Mouse (Mus musculus) erythroblast, embryonic 14.5 days (primary cell): ENCODE data around the gene Bfsp1. TPM values are rescaled to one million over a fixed set of nuclear protein-coding genes. Genes with fewer than 3 reads are reported as not detected.

Experiments
- H3K27me3 ChIP-seq: 2 replicates; pipeline ENCODE4 v1.6.1; 2012; ENCODE audit warnings: inconsistent platforms; ENCODE audit not compliant: control insufficient read depth
- H3K36me3 ChIP-seq: 2 replicates; pipeline ENCODE4 v1.6.1; 2012; ENCODE audit warnings: mild to moderate bottlenecking, inconsistent platforms; ENCODE audit not compliant: control insufficient read depth
- H3K4me1 ChIP-seq: 2 replicates; pipeline ENCODE4 v1.6.1; 2012; ENCODE audit warnings: inconsistent platforms; ENCODE audit not compliant: control insufficient read depth
- H3K4me3 ChIP-seq: replicated peaks from 2 replicates; pipeline ENCODE3; 2012; ENCODE audit warnings: moderate library complexity, mild to moderate bottlenecking, inconsistent platforms
- H3K9me3 ChIP-seq: 2 replicates; pipeline ENCODE4 v1.6.1; 2012; ENCODE audit warnings: low read length, inconsistent platforms, mixed read lengths; ENCODE audit not compliant: control insufficient read depth
- GATA1 ChIP-seq: IDR thresholded peaks from 2 replicates; pipeline ENCODE4 v1.6.1; 2012; ENCODE audit warnings: low read length, inconsistent platforms, mixed read lengths
- TAL1 ChIP-seq: IDR thresholded peaks from 3 replicates; pipeline ENCODE4 v1.6.1; 2012; ENCODE audit warnings: low read length, inconsistent platforms, mixed read lengths
- polyA plus RNA-seq: library from polyadenylated mRNA; stranded (reverse); fragments of >175 nt; gene quantifications from 2 replicates; pipeline ENCODE4 v1.2.3, GENCODE M21; 2012

Bfsp1 gene
- polyA plus RNA-seq, 1 experiment, result not detected

DNA sequence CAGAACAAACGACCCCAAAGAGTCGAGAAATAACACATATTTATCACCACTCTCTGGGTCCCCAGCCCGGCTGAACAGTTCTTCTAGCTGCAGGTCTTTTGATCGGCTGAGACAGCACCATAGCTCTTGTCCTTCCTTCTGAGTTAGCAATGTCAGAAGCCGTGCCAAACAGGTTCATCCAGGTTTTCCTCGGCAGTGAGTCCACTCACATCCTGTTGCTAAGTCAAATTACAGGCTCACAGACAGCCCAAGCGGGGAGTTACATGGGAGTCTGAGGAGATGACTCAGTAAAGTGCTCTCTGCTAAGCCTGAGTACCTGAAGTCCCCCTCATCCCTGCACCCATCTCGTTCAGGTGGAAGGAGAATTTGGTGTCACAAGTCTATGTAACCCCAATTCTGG is 1.6 kb upstream of the Bfsp1 start:
- Histone ChIP-seq H3K36me3 (no peaks in the 10 kb centered on the region), H3K4me3 (no peak overlapping the region), H3K9me3 (no peaks in the 10 kb centered on the region; the same call in 1 of the 2 replicates), H3K27me3 (peaks cover 35% of the 10 kb centered on the region), H3K4me1 (peaks cover 16% of the 10 kb centered on the region)
- TF ChIP-seq GATA1, result no peak
- TF ChIP-seq TAL1, result no peak

DNA sequence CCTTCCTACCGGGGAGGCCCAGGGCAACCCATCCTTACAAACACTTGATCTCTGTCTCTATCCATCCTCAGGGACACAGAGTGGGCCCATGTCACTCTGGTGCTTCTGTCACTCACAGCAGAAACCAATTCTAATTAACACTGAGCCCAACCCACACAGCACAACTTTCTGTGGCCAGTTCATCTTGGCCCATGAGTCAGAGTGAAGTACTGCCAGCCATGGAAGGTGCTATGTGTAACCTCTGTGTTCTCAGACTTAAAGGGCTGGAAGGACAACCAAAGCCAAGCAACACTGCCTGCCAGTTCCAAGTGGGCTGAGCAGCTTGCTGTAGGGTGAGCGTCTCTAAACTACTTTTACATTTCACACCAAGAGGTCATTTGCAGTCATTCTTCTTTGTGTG is 3.8 kb downstream of the Bfsp1 start:
- H3K4me3 ChIP-seq, result no peak overlapping the region
- TF ChIP-seq GATA1, result no peak
- no peak for TF ChIP-seq TAL1
- no peaks in the 10 kb centered on the region; the same call in 1 of the 2 replicates for H3K9me3 ChIP-seq
- H3K36me3 ChIP-seq, result no peaks in the 10 kb centered on the region
- H3K27me3 ChIP-seq, result peaks cover 29% of the 10 kb centered on the region
- H3K4me1 ChIP-seq, result peaks cover 8% of the 10 kb centered on the region

DNA sequence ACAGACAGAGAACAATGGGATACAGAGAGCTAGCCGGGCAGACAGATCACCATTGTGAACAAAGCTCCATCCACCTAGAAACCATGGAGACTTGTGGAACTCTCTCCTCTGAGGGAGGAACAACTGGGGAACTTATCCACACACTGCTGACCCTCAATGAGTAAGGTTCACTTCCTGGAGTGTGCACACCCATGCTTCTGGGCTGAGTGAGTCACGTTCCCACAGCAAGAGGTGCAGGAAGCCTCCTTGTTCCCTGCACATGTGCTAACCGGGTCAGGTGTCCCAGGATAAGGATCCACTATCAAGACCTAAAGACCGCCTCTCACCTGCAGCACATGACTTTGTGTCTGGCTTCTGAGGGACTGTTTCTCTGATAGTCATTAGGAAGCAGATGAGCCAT is 9.5 kb downstream of the Bfsp1 start:
- H3K4me1 ChIP-seq, result no peaks in the 10 kb centered on the region
- H3K9me3 ChIP-seq, result no peaks in the 10 kb centered on the region
- H3K27me3 ChIP-seq, result no peaks in the 10 kb centered on the region
- H3K36me3 ChIP-seq, result no peaks in the 10 kb centered on the region
- no peak for TF ChIP-seq GATA1
- TF ChIP-seq TAL1, result no peak
- H3K4me3 ChIP-seq, result no peak overlapping the region

DNA sequence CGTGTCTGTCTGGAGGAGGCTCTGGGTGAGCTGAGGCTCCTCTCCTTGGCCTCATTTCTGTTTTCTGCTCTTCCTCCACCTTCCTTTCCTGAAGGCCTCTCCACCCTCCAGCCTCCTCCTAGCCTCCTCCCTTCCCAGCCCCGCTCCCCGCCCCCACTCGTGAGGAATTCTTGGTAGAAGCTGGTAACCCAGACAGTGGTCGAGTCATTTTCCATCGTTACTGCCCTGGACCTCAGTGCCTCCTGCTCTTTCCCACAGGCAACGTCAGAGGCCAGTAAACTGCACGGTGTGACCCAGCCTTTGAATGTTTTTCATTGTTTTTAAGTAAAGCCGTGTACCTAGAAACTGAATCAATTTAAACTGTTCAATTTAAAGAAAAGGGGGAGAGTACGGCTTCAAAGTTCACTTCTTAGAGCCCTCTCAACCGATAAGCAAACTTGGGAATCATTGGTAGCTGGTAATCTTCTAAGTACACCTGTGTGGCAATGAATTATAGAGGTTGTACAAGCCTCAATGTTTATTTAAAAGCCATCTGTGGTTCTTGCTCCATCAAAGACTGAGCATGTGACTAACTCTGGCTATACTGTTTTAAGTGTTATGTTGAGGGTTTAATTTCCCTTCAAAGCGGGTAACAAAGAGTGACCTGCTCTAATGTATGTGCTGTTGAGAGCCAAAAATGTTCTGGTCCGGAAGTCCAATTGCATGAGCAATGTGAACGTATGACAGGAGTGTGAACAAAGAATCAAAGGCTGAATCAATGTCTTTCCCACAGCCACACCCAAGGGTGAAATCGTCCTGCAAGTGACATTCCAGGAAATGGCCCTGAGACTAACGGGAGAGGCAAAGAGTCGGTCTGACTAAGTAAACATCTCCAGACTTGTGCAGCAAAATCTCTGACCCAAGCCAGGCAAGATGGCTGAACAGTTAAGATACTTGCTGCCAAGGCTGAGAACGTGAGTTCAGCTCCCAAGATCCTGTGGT is 10.4 kb downstream of the Bfsp1 start:
- Histone ChIP-seq H3K36me3 (no peaks in the 10 kb centered on the region), H3K27me3 (no peaks in the 10 kb centered on the region), H3K4me1 (no peaks in the 10 kb centered on the region), H3K4me3 (no peak overlapping the region), H3K9me3 (no peaks in the 10 kb centered on the region)
- TF ChIP-seq GATA1 (no peak), TAL1 (no peak)

DNA sequence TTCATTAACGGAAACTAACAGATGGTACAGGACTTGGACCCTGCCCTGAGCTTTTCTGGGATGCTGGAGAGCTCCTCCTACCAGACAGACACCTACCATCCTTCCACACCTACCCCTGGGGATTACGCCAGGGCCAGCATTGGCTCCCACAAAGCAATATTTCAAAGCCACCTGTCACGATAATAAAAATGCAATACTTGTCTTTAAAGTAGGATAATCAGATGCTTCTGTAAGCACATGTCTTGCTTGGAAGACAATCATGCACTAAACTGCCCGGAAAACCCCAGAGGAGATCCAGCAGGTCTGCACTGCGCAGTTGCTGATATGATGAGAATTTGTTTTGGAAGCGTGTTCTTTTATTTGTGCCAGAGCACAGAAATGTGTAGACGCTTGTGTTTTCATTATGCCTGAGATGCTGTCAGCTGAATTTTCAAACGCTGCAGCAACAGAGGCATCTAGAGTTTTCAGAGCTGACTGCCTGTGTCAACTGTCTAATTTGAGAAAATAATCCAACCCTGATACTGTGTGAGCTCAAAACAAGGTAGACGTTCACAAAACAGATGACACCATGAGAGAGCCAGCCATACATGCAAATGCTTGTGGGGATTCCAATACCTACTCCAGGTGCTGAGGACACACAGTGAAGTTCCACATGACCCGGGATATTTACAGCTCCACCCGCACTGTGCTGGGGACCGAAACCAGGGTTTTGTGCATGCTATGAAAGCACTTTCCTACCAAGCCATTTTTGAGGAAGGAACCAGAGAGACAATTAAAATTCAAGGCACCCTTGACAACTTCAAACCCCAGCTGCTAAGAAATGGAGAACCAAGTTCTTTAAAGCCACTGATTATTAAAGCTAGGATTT is 11.4 kb downstream of the Bfsp1 start:
- Histone ChIP-seq H3K4me1 (no peaks in the 10 kb centered on the region; the same call in 1 of the 2 replicates), H3K27me3 (no peaks in the 10 kb centered on the region), H3K9me3 (no peaks in the 10 kb centered on the region), H3K36me3 (no peaks in the 10 kb centered on the region), H3K4me3 (no peak overlapping the region)
- TF ChIP-seq TAL1 (no peak), GATA1 (no peak)

DNA sequence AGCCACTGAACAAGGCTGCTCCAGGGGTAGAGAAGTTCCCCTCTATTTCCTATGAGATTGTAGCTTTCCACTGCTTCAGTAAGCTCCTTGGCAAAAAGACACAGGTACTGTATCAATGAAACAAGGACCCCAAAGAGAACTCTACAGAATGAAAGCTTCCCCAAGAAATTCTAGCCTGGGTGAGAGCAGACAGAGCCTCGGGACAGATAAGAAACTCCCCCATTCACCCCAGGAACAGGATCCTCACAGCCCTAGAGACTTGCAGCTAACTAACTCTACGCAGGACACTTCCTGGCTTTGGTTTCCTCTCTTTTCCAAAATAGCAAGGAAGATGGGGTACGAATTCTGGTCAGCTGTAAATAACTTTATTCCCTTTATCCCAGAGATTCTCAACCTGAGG is 15.7 kb downstream of the Bfsp1 start:
- no peak overlapping the region for H3K4me3 ChIP-seq
- H3K9me3 ChIP-seq, result no peaks in the 10 kb centered on the region
- no peaks in the 10 kb centered on the region; the same call in 1 of the 2 replicates for H3K4me1 ChIP-seq
- no peaks in the 10 kb centered on the region for H3K27me3 ChIP-seq
- no peak for TF ChIP-seq TAL1
- H3K36me3 ChIP-seq, result no peaks in the 10 kb centered on the region

DNA sequence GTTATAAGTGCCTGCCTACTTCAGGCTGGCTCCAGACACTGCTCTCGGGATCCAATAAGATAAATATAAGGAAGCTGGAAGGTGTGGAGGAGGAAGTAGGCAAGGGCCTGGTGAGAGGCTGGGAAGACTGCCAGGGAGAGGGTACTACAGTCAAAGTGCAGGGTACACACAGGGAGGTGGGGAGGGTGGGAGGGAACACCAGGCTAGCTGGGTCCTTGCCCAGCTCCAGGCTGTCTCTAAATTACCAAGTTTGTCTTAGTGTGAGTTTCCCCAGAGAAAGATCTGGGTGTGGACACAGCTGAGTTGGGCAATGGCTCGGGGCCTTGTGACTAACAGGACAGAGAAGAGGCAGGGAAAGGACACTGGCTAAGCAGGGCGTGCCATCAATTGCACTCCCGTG is 16.2 kb downstream of the Bfsp1 start:
- TF ChIP-seq GATA1, result no peak
- no peak for TF ChIP-seq TAL1
- Histone ChIP-seq H3K4me1 (no peaks in the 10 kb centered on the region; the same call in 1 of the 2 replicates), H3K9me3 (no peaks in the 10 kb centered on the region), H3K4me3 (no peak overlapping the region), H3K36me3 (no peaks in the 10 kb centered on the region), H3K27me3 (no peaks in the 10 kb centered on the region)

DNA sequence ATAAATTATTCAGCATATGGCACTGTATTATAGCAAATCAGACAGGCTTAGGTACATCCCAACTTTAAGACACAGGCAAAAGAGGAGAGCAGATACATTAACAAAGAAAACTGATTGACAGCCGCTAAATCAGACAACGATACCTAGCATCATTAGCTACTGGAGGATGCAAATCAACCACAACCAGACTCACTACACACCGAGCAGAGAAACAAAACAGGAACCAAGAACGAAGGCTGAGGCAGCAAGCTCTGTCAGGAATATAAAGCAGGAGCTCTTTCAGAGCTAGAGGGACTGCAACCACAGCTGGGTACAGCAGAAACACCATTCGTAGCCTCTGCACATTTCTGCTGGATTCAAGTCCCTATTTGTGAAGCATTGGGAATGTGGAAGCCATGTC is 18.2 kb downstream of the Bfsp1 start:
- no peaks in the 10 kb centered on the region for H3K27me3 ChIP-seq
- TF ChIP-seq TAL1 (no peak), GATA1 (no peak)
- H3K4me3 ChIP-seq, result no peak overlapping the region
- no peaks in the 10 kb centered on the region; the same call in 1 of the 2 replicates for H3K4me1 ChIP-seq
- H3K9me3 ChIP-seq, result no peaks in the 10 kb centered on the region
- H3K36me3 ChIP-seq, result no peaks in the 10 kb centered on the region

DNA sequence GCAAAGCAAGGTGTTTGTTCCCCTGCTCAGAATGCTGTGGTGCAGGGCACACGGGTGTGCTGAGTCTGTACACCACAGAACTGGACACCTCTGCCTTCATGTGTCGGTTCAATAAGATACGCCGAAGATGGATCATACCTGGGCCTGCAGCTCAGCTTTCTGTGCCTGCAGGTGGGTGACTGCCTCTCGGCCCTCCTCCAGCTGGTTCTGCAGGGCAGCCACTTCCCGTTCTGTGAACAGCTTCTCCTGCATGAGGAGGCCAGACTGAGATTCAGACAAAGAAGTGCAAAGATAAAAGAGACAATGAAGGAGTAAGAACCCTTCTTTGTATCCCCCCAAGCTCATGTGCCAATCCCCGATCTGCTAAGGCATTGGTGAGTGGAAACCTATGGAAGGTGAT is 21.4 kb downstream of the Bfsp1 start:
- Histone ChIP-seq H3K4me1 (peaks cover 10% of the 10 kb centered on the region), H3K9me3 (no peaks in the 10 kb centered on the region), H3K36me3 (no peaks in the 10 kb centered on the region), H3K27me3 (no peaks in the 10 kb centered on the region), H3K4me3 (no peak overlapping the region)
- TF ChIP-seq TAL1 (no peak), GATA1 (no peak)
